Mouse (Mus musculus): Measurements from ENCODE around the gene Mcl1.
"Not testable (repeated sequence)": the region's sequence is repeated elsewhere in the genome, so short reads cannot be mapped to it uniquely, and the experiment has no call there.

The Mcl1 gene

GRCm38 (mm10) chr3:95666124-95666844 is 7.7 kb downstream of the Mcl1 start:
- DNase-seq (ENCODE audit: extremely low read depth, low read depth), result peak; percentile 90

- DNase-seq (ENCODE audit: extremely low read depth, low read depth), result no peak
These were observed 8.9 kb downstream of the Mcl1 start for GRCm38 (mm10) chr3:95667521-95667920.

GRCm38 (mm10) chr3:95668026-95668425 is 9.4 kb downstream of the Mcl1 start:
- no peak for DNase-seq (ENCODE audit: extremely low read depth, low read depth)

GRCm38 (mm10) chr3:95668589-95669308 is 10.2 kb downstream of the Mcl1 start:
- DNase-seq (ENCODE audit: extremely low read depth, low read depth), result no peak

- DNase-seq (ENCODE audit: extremely low read depth, low read depth), result no peak
These were observed 10.7 kb downstream of the Mcl1 start for GRCm38 (mm10) chr3:95669309-95669665.

GRCm38 (mm10) chr3:95670419-95670818 is 11.8 kb downstream of the Mcl1 start:
- not testable (repeated sequence) for DNase-seq (ENCODE audit: extremely low read depth, low read depth)

GRCm38 (mm10) chr3:95671201-95671600 is 12.6 kb downstream of the Mcl1 start:
- no peak for DNase-seq (ENCODE audit: extremely low read depth, low read depth)

- DNase-seq (ENCODE audit: extremely low read depth, low read depth), result no peak
These were observed 13.9 kb downstream of the Mcl1 start for GRCm38 (mm10) chr3:95672461-95672860.

GRCm38 (mm10) chr3:95672861-95673706 is 14.5 kb downstream of the Mcl1 start:
- DNase-seq (ENCODE audit: extremely low read depth, low read depth), result no peak

GRCm38 (mm10) chr3:95673707-95674211 is 15.2 kb downstream of the Mcl1 start:
- peak; percentile 74 for DNase-seq (ENCODE audit: extremely low read depth, low read depth)

- peak; percentile 100 for DNase-seq (ENCODE audit: extremely low read depth, low read depth)
These were observed 15.6 kb downstream of the Mcl1 start for GRCm38 (mm10) chr3:95674236-95674635.

- no peak for DNase-seq (ENCODE audit: extremely low read depth, low read depth)
These were observed 16.2 kb downstream of the Mcl1 start for GRCm38 (mm10) chr3:95674812-95675211.

- peak; percentile 90 for DNase-seq (ENCODE audit: extremely low read depth, low read depth)
These were observed 16.9 kb downstream of the Mcl1 start for GRCm38 (mm10) chr3:95675301-95676092.

GRCm38 (mm10) chr3:95676745-95677419 is 18.3 kb downstream of the Mcl1 start:
- DNase-seq (ENCODE audit: extremely low read depth, low read depth), result no peak

GRCm38 (mm10) chr3:95677420-95678090 is 19.0 kb downstream of the Mcl1 start:
- DNase-seq (ENCODE audit: extremely low read depth, low read depth), result no peak

- DNase-seq (ENCODE audit: extremely low read depth, low read depth), result no peak
These were observed 21.0 kb downstream of the Mcl1 start for GRCm38 (mm10) chr3:95679551-95679950.

GRCm38 (mm10) chr3:95680673-95681072 is 22.1 kb downstream of the Mcl1 start:
- DNase-seq (ENCODE audit: extremely low read depth, low read depth), result no peak

- no peak for DNase-seq (ENCODE audit: extremely low read depth, low read depth)
These were observed 22.8 kb downstream of the Mcl1 start for GRCm38 (mm10) chr3:95681365-95681764.

- DNase-seq (ENCODE audit: extremely low read depth, low read depth), result no peak
These were observed 24.3 kb downstream of the Mcl1 start for GRCm38 (mm10) chr3:95682878-95683277.

GRCm38 (mm10) chr3:95684846-95685245 is 26.3 kb downstream of the Mcl1 start:
- no peak for DNase-seq (ENCODE audit: extremely low read depth, low read depth)
